Mouse (Mus musculus): ENCODE data around the gene Tbrg4. TPM values are rescaled to one million over a fixed set of nuclear protein-coding genes. Genes with fewer than 3 reads are reported as not detected.

Tbrg4 gene
- polyA plus RNA-seq, 1 experiment from 2014 or later, result 38.8 TPM

DNA sequence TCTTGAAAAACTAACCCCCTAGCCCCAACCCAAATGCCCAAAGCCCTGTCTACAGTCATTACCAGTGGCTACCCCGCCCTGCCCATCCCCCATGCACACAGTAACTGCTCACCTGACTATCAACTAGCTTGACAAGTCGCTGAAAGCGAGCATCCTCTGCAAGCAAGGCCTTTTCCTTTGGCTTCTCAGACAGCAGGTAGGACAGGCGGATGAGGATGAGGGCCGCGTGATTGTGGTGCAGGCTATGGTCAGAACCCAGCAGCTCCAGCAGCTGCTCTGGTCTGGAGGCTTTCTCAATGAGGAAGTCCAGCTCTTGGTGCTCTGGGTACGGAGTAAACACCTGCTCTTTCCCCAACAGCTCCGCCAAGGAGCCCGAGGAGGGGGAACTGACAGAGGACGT, 2.2 kb downstream of the Tbrg4 start:
- H3K9ac ChIP-seq, result no peak overlapping the region
- 81% methylated on average over 10 of the region's 10 CpGs for WGBS
- peaks cover 32% of the 10 kb centered on the region for H3K4me1 ChIP-seq (replicated peaks)
- H3K9me3 ChIP-seq (replicated peaks), result no peaks in the 10 kb centered on the region
- H3K4me3 ChIP-seq, result peak overlapping the region; percentile 89
- H3K36me3 ChIP-seq, result peaks cover 50% of the 10 kb centered on the region
- H3K4me2 ChIP-seq, result peak overlapping the region; percentile 81
- ATAC-seq (replicated peaks; ENCODE audit: insufficient number of reproducible peaks, insufficient read depth, low FRiP score, low read depth), result no peak
- H3K27me3 ChIP-seq, result no peaks in the 10 kb centered on the region
- no peak overlapping the region for H3K27ac ChIP-seq

DNA sequence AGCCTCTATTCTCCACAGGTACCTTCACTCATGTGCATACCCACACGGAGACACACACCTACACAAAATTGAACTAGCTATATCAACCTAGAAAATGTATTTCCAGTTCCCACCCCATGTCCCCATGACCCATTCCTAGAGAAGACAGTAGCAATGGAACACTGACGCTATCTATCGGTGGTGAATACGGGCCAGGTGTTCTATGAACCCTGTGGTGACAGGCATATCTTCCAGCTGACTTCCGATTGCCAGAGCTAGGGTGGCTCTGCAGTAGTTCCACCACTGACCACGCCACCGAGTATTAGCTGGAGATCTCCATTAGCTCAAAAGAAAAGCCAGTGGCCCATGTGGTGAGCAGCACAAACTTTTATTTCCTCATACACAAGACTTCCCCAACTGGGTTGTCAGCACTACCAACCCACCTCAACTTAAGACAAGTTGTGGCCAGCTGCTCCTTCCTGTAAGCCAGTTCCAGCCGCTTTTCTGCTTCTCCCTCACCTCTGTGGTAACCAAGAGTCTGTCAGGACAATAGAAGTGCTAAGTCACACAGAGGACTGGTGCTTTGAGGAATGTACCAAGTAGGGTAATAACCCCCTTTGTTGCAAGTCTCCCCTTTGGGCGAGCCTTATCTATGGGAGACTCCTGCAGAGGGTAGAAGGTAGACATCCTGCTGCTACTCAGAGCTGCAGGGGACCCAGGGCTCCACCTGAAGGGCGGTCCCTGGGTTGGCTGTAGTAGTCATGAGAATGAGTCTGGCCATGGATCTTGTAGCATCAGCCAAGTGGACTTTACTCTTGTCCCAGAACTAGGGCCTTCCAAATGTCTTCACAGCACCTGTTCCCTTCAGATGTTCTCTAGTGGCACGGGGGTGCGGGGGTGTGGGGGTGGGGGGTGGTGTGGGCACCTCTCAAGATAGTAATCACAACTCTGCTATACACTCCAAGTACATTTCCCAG, 10.3 kb downstream of the Tbrg4 start:
- H3K4me2 ChIP-seq, result no peak overlapping the region
- ATAC-seq (replicated peaks; ENCODE audit: insufficient number of reproducible peaks, insufficient read depth, low FRiP score, low read depth), result no peak
- no peaks in the 10 kb centered on the region for H3K27me3 ChIP-seq
- H3K4me1 ChIP-seq (replicated peaks), result no peaks in the 10 kb centered on the region
- H3K27ac ChIP-seq, result no peak overlapping the region
- no peak overlapping the region for H3K9ac ChIP-seq
- no peaks in the 10 kb centered on the region for H3K9me3 ChIP-seq (replicated peaks)
- H3K4me3 ChIP-seq, result no peak overlapping the region
- peaks cover 85% of the 10 kb centered on the region for H3K36me3 ChIP-seq
- WGBS, result 81% methylated on average over 12 of the region's 12 CpGs

DNA sequence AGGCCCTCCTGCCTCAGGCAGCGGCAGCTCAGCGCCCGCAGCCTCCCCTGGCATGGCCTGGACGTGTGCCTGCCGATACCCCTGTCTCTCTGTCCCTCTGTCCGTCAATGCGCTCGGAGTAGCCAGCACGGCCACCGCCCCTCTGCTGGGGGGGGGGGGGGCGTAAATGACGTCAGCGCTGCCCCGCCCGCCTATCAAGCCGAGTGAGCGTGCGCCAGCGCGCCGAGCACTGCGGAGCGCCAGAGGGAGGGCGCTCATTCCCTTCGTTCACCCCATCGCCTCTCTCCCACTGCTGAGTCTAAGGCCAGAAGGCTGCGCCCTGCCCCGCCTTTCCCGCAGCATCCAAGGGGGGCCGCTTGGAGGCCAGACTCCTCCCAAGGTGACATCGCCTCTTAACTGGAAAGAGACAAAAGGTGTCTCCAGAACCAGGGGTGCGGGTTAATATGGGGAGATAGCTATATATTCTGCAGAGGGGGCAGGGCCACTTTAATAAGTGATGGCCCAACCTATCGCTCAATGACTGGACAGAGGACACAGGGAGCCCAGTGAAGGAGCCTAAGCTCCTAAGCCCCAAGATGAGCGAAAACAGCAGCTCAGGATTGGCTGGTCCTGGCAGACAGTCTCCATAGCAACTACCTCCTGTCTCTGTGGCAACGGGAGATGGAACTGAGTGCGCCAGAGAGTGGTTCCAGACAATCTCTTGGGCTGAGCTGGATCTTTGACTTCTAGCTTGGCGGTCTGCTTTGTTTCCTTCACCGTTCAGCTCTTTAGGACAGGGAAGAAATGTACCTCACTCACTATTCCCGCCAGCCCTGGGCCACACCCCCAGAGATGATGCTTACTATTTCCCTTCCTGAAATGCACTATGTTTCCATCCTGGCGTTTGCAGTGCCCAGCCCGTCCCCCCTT, 20.1 kb downstream of the Tbrg4 start, which contains the start of gene Nacad:
TSS of gene Nacad (minus strand) at position 563 of the 909 bp plus-strand sequence.
- H3K9me3 ChIP-seq (replicated peaks), result no peaks in the 10 kb centered on the region
- peak within 1 kb of the TSS; percentile 37 for H3K9ac ChIP-seq
- H3K36me3 ChIP-seq, result peaks cover 5% of the 10 kb centered on the region; the same call in 1 of the 2 replicates
- H3K4me2 ChIP-seq, result peak within 1 kb of the TSS; percentile 75
- H3K4me3 ChIP-seq, result peak within 1 kb of the TSS; percentile 47
- peaks cover 53% of the 10 kb centered on the region for H3K27me3 ChIP-seq
- 5% methylated on average over 41 of the region's 41 CpGs for WGBS
- peaks cover 30% of the 10 kb centered on the region for H3K4me1 ChIP-seq (replicated peaks)
- peak; percentile 50 for ATAC-seq (replicated peaks; ENCODE audit: insufficient number of reproducible peaks, insufficient read depth, low FRiP score, low read depth)
- no peak within 1 kb of the TSS for H3K27ac ChIP-seq

DNA sequence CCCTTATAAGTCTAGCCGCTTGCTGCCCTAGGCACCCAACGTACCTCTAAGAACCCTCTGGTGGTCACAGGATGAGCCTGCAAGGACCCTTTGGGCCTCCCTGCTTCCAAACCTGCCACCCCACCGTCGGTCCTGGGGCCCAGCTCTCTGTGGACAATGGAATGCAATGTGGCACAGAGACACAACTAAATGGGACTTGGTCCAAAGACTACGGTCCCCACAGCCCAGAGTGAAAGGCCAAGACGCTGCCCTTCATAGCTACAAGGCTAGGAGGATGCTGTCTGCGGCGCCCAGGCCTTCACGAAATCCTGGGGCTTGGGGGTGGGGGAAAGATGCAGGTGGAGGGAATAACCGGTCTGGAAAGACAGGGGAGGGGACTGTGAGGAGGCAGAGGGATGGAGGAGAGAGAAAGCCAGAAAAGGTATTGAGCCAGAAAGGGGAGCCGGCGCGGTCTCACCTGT, 20.8 kb downstream of the Tbrg4 start:
- Histone ChIP-seq H3K9ac (peak overlapping the region; percentile 37), H3K36me3 (no peaks in the 10 kb centered on the region), H3K4me3 (peak overlapping the region; percentile 47), H3K4me1 (replicated peaks) (peaks cover 30% of the 10 kb centered on the region), H3K9me3 (replicated peaks) (no peaks in the 10 kb centered on the region), H3K27ac (no peak overlapping the region), H3K27me3 (peaks cover 59% of the 10 kb centered on the region), H3K4me2 (peak overlapping the region; percentile 75)
- 14% methylated on average over 13 of the region's 13 CpGs for WGBS
- ATAC-seq (replicated peaks; ENCODE audit: insufficient number of reproducible peaks, insufficient read depth, low FRiP score, low read depth), result no peak

DNA sequence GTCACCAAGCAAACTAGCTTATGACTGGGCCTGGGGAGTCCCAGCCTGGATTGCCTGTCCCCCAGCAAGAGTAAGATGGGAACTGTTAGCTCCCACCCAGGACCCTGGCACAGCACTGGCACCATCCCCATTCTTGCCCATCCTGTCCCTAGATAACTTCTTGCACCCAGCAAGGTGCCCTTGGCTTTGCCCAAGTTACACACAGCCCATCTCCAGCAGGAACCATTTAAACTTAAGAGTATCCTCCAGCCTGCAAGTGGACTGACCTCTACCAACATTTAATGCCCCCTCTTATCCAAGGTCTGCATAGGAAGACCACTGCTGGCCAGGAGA, 21.3 kb downstream of the Tbrg4 start:
- ATAC-seq (replicated peaks; ENCODE audit: insufficient number of reproducible peaks, insufficient read depth, low FRiP score, low read depth), result no peak
- Histone ChIP-seq H3K4me1 (replicated peaks) (peaks cover 35% of the 10 kb centered on the region), H3K4me3 (peak overlapping the region; percentile 47), H3K27me3 (peaks cover 63% of the 10 kb centered on the region), H3K9ac (peak overlapping the region; percentile 36; the same call in 1 of the 2 replicates), H3K36me3 (no peaks in the 10 kb centered on the region), H3K9me3 (replicated peaks) (no peaks in the 10 kb centered on the region), H3K4me2 (peak overlapping the region; percentile 75), H3K27ac (no peak overlapping the region)

DNA sequence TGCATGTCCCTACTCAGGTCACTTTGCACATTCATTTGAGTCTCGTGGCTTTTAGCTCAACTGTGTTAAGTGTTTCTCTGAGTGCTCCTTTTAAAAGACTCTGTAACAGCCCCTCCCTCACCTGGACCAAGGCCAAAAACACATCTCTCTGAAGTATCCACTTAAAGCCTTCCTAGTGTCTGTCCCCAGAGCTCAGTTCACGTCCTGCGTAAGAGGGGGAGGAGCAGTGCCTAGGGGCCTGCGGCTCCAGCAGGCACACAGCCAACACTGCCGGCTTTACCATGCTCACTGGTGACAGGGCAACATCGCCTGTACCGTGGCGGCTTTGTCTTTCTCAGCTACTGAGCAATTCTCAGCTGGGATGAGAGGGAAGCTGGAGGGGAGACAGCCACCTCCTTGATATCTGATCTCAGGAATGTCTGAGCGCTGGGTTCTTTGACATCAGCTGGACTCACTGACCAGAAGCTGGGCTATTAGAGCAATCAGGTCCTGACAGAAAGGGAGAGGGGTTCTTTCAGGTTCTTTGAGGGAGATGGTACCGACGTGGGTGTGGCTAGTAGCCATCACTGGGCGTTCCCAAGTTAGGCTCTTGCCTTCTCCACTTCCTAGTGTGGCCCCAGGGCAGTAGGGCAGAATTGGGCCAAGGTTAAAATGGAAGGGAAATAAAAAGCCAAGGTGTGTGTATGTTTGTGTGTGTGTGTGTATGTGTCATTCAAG, 21.8 kb downstream of the Tbrg4 start:
- ATAC-seq (replicated peaks; ENCODE audit: insufficient number of reproducible peaks, insufficient read depth, low FRiP score, low read depth), result peak; percentile 76
- no peaks in the 10 kb centered on the region for H3K36me3 ChIP-seq
- peak overlapping the region; percentile 36 for H3K9ac ChIP-seq
- no peaks in the 10 kb centered on the region for H3K9me3 ChIP-seq (replicated peaks)
- H3K27me3 ChIP-seq, result peaks cover 63% of the 10 kb centered on the region
- peaks cover 40% of the 10 kb centered on the region for H3K4me1 ChIP-seq (replicated peaks)
- peak overlapping the region; percentile 75 for H3K4me2 ChIP-seq
- WGBS, result 13% methylated on average over 12 of the region's 12 CpGs
- peak overlapping the region; percentile 47 for H3K4me3 ChIP-seq
- peak overlapping the region; percentile 43 for H3K27ac ChIP-seq

DNA sequence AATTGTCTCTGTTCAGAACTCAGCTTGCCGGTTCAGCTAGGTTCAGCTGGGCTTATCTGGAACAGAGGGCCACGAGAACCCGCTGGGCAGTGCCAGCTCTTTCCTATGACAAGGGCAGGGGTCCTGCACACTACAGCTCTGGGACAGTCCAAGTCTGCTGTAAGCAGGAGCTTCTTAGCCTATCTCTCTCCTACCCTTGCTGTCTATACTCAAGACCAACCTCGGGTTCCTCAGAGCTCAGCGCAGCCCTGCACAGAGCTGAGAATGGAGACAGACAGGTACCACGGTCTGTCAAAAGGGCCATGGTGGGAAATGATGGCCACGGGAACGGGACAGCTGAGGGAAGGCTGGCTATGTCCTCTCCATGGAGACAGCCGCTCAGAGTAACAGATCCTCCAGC, 22.6 kb downstream of the Tbrg4 start:
- no peak overlapping the region for H3K9ac ChIP-seq
- ATAC-seq (replicated peaks; ENCODE audit: insufficient number of reproducible peaks, insufficient read depth, low FRiP score, low read depth), result no peak
- H3K4me2 ChIP-seq, result peak overlapping the region; percentile 75; the same call in 1 of the 2 replicates
- H3K27ac ChIP-seq, result no peak overlapping the region
- 64% methylated on average over 9 of the region's 9 CpGs for WGBS
- H3K9me3 ChIP-seq (replicated peaks), result no peaks in the 10 kb centered on the region
- peaks cover 48% of the 10 kb centered on the region for H3K4me1 ChIP-seq (replicated peaks)
- H3K4me3 ChIP-seq, result no peak overlapping the region
- H3K36me3 ChIP-seq, result no peaks in the 10 kb centered on the region
- H3K27me3 ChIP-seq, result peaks cover 63% of the 10 kb centered on the region

DNA sequence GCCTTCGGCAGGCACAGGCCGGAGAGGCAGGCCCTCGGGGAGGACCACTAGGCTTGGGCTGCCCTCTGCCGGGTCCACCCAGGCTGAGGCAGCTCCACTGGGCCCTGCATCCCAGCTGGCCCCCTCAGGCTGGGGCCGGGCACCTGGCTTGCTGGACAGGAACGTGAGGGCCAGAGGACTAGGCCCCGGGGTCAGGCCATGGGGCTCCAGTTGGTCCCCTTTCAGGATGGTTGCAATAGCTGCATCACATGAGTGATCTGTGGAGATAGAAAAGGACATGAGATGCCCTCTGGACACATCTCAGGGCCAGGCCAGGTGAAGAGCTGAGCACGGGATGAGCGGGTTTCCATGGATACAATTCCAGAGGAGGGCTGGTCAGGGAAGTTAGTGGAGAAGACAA, 23.2 kb downstream of the Tbrg4 start:
- Histone ChIP-seq H3K36me3 (no peaks in the 10 kb centered on the region), H3K27ac (no peak overlapping the region), H3K4me2 (no peak overlapping the region), H3K4me1 (replicated peaks) (peaks cover 53% of the 10 kb centered on the region), H3K9ac (no peak overlapping the region), H3K27me3 (peaks cover 63% of the 10 kb centered on the region), H3K4me3 (no peak overlapping the region), H3K9me3 (replicated peaks) (no peaks in the 10 kb centered on the region)
- no peak for ATAC-seq (replicated peaks; ENCODE audit: insufficient number of reproducible peaks, insufficient read depth, low FRiP score, low read depth)
- 84% methylated on average over 9 of the region's 9 CpGs for WGBS

DNA sequence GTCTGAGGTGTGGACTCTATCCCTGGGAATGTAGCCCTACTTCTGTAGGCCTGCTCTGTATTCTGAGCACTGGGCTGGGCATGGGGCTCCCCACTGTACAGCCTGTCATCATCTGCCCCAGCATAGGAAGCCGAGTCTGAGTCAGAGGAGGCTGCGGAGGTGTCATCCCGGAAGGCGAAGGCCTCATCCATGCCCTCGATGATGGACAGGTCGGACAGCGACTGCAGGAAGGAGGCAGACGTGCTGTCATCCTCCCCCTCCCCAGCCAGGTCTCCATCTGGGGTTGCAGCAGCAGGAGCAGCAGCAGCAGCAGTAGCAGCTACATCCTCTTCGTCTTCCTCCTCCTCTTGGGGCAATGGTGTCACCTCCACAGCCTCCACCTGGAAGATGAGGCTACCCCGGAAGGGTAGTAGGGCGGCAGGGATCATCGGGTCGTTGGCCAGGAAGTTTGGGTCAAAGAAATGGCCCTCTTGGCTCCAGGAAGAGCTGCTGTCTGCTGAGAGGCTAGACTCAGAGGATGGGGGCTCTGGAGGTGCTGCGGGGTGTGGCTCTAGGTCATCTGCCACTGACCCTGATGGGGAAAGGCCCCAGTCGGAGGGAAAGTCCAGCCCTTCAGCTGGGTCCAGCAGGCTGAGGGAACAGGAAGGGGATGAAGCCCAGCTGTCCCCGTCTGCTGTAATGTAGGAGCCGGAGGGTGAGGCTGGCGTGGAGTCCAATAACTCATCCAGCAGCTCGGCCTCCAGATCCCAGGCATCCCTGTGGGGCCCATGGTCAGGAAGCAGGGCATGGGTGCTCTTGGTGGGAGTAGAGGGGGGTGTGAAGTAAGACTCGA, 24.0 kb downstream of the Tbrg4 start:
- no peak overlapping the region for H3K4me2 ChIP-seq
- H3K9ac ChIP-seq, result no peak overlapping the region
- peaks cover 7% of the 10 kb centered on the region; the same call in 1 of the 2 replicates for H3K36me3 ChIP-seq
- ATAC-seq (replicated peaks; ENCODE audit: insufficient number of reproducible peaks, insufficient read depth, low FRiP score, low read depth), result no peak
- H3K4me3 ChIP-seq, result no peak overlapping the region
- 71% methylated on average over 20 of the region's 20 CpGs for WGBS
- no peak overlapping the region for H3K27ac ChIP-seq
- H3K4me1 ChIP-seq (replicated peaks), result peaks cover 53% of the 10 kb centered on the region
- H3K27me3 ChIP-seq, result peaks cover 55% of the 10 kb centered on the region
- H3K9me3 ChIP-seq (replicated peaks), result no peaks in the 10 kb centered on the region

DNA sequence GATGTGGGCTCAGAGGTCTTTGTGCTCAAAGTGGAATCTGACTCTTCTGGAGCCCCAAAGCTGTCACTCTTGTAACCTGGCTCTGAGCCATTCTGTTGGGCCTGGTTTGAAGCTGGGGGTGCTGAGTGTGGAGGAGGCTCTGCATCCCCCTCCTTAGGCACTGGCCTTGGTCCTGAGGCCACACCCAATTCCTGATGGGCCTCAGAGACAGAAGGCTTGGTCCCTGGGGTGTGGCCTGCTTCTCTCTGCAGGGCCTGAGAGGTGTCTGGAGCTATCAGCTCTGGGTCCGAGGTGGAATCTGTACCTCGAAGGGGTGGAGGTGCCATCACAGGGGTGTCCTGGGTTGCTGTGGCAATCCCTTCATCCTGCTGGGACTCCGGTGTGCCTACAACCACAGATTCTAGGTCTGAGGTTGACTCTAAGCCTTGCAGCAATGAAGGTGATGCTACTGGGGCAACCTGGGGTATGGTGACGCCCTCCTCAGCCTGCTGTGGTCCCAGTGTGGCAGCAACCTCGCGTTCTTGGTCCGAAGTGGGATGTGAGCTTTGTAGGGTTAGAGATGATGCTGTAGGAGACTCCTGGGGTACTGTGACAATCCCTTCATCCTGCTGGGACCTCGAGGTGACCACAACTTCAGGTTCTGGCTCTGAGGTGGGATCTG, 25.5 kb downstream of the Tbrg4 start:
- ATAC-seq (replicated peaks; ENCODE audit: insufficient number of reproducible peaks, insufficient read depth, low FRiP score, low read depth), result no peak
- peaks cover 51% of the 10 kb centered on the region for H3K4me1 ChIP-seq (replicated peaks)
- H3K27me3 ChIP-seq, result peaks cover 41% of the 10 kb centered on the region
- H3K36me3 ChIP-seq, result peaks cover 19% of the 10 kb centered on the region; the same call in 1 of the 2 replicates
- 85% methylated on average over 8 of the region's 8 CpGs for WGBS
- no peaks in the 10 kb centered on the region for H3K9me3 ChIP-seq (replicated peaks)
- H3K9ac ChIP-seq, result no peak overlapping the region
- H3K4me3 ChIP-seq, result no peak overlapping the region
- no peak overlapping the region for H3K27ac ChIP-seq
- no peak overlapping the region for H3K4me2 ChIP-seq

All from heart, embryonic 15.5 days (tissue).